Mouse (Mus musculus): ENCODE measurements around the gene Ccdc190. TPM values are rescaled to one million over a fixed set of nuclear protein-coding genes. Genes with fewer than 3 reads are reported as not detected.

Ccdc190 gene
- polyA plus RNA-seq, 1 experiment from 2014 or later = not detected

DNA sequence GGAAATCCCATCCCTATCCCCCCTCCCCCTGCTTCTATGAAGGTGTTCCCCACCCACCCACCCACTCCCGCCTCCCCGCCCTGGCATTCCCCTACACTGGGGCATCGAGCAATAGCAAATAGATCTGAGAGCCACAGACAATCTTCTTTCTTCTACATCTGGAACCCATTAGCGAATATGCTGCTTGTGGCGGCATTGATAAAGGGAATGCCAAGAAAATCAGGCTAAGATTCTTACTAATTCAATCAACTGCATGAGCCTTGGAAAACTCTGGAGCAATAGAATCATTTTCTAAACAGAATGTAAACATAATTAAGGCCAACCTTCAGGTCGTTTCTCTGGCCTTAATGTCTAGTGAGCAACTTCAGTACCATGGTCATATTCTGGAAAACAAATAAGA is 16.9 kb upstream of the Ccdc190 start:
- H3K27ac ChIP-seq = no peak overlapping the region
- H3K4me2 ChIP-seq (replicated peaks) = no peak overlapping the region
- H3K4me1 ChIP-seq (replicated peaks) = peaks cover under 1% of the 10 kb centered on the region; the same call in 1 of the 2 replicates
- WGBS = 80% methylated on average over 6 of the region's 6 CpGs
- ATAC-seq = no peak
- H3K27me3 ChIP-seq (replicated peaks) = no peaks in the 10 kb centered on the region
- H3K9me3 ChIP-seq = no peaks in the 10 kb centered on the region
- H3K36me3 ChIP-seq = no peaks in the 10 kb centered on the region
- no peak overlapping the region for H3K9ac ChIP-seq
- no peak overlapping the region for H3K4me3 ChIP-seq (replicated peaks)

- no peaks in the 10 kb centered on the region for H3K9me3 ChIP-seq
- no peaks in the 10 kb centered on the region for H3K27me3 ChIP-seq (replicated peaks)
- ATAC-seq = peak; percentile 50
- no peak overlapping the region for H3K9ac ChIP-seq
- H3K4me3 ChIP-seq (replicated peaks) = no peak overlapping the region
- 20% methylated on average over 7 of the region's 7 CpGs for WGBS
- H3K36me3 ChIP-seq = no peaks in the 10 kb centered on the region
- no peak overlapping the region for H3K4me2 ChIP-seq (replicated peaks)
- peaks cover 10% of the 10 kb centered on the region for H3K4me1 ChIP-seq (replicated peaks)
- H3K27ac ChIP-seq = peak overlapping the region; percentile 65
Observed at GRCm38 (mm10) chr1:169916659-169917058, 11.8 kb upstream of the Ccdc190 start.

DNA sequence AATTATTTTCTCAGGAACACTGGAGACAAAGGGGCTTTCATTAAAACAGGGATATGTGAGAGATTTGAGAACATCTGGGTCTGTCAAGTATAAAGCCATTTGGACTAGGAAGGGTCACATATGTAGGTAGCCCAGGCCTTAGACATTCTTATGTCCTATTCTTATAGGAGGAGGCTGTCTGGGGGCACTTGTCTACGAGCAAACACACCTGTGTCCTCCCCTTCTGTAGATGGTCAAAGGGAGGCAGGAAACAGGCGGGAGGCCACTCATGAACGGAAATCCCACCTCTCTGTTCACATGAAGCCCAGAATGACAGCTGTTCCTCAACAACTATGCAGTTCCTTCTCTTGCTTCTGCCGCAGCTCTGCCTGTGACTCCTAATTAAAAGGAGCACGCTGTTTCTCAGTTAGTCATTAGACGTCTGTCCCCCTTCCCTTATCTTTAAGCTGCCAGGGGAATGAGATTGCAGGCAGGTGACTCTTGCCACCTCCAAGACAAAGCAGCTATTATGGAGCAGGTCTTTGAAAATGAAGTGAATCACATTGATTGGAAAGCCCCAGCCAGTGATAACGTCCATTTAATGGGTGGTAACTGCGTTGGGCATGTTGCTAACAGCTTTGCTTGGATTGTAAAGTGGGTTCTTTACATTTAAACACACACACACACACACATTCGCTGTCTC is 11.2 kb upstream of the Ccdc190 start:
- H3K9me3 ChIP-seq = no peaks in the 10 kb centered on the region
- H3K4me3 ChIP-seq (replicated peaks) = no peak overlapping the region
- no peak overlapping the region for H3K9ac ChIP-seq
- no peak overlapping the region for H3K4me2 ChIP-seq (replicated peaks)
- H3K36me3 ChIP-seq = no peaks in the 10 kb centered on the region
- H3K27ac ChIP-seq = peak overlapping the region; percentile 65
- H3K27me3 ChIP-seq (replicated peaks) = no peaks in the 10 kb centered on the region
- 37% methylated on average over 9 of the region's 9 CpGs for WGBS
- peak; percentile 64 for ATAC-seq
- H3K4me1 ChIP-seq (replicated peaks) = peaks cover 10% of the 10 kb centered on the region

GRCm38 (mm10) chr1:169917998-169918397 is 10.4 kb upstream of the Ccdc190 start:
- no peaks in the 10 kb centered on the region for H3K27me3 ChIP-seq (replicated peaks)
- ATAC-seq = peak; percentile 50
- no peaks in the 10 kb centered on the region for H3K36me3 ChIP-seq
- no peak overlapping the region for H3K4me2 ChIP-seq (replicated peaks)
- peak overlapping the region; percentile 65 for H3K27ac ChIP-seq
- no peak overlapping the region for H3K9ac ChIP-seq
- H3K9me3 ChIP-seq = no peaks in the 10 kb centered on the region
- H3K4me3 ChIP-seq (replicated peaks) = no peak overlapping the region
- H3K4me1 ChIP-seq (replicated peaks) = peaks cover 10% of the 10 kb centered on the region
- WGBS = 37% methylated on average over 4 of the region's 4 CpGs

DNA sequence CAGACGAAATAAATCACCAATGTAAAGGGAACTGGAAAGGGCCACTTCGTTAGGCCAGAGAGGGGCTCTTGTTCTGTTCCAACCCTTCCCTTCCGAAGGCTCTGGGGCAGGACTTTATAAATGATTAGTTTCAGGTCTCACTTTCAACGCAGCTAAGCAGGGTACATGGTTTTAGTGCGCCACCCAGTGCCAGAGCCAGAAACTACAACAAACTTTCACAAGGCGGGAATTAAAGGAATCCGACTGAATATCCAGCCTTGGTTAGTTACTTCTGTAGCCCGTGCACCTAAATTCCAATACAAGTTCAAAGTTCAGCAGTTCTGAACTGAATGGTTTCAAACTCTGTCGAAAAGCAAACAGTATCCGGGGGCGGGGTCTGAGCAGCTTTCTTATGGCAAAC is 9.2 kb upstream of the Ccdc190 start:
- Histone ChIP-seq H3K27ac (no peak overlapping the region), H3K9me3 (no peaks in the 10 kb centered on the region), H3K27me3 (replicated peaks) (no peaks in the 10 kb centered on the region), H3K9ac (no peak overlapping the region; the same call in 1 of the 2 replicates), H3K4me2 (replicated peaks) (peak overlapping the region; percentile 38; the same call in 1 of the 2 replicates), H3K4me3 (replicated peaks) (no peak overlapping the region), H3K4me1 (replicated peaks) (peaks cover 10% of the 10 kb centered on the region), H3K36me3 (no peaks in the 10 kb centered on the region)
- 3% methylated on average over 11 of the region's 11 CpGs for WGBS
- peak; percentile 37 for ATAC-seq

GRCm38 (mm10) chr1:169921710-169922211 is 6.7 kb upstream of the Ccdc190 start:
- H3K4me1 ChIP-seq (replicated peaks) = peaks cover 8% of the 10 kb centered on the region
- peak overlapping the region; percentile 31 for H3K4me2 ChIP-seq (replicated peaks)
- H3K27me3 ChIP-seq (replicated peaks) = no peaks in the 10 kb centered on the region
- ATAC-seq = peak; percentile 83
- H3K4me3 ChIP-seq (replicated peaks) = no peak overlapping the region
- H3K36me3 ChIP-seq = no peaks in the 10 kb centered on the region
- no peaks in the 10 kb centered on the region for H3K9me3 ChIP-seq
- 22% methylated on average over 8 of the region's 8 CpGs for WGBS
- no peak overlapping the region for H3K9ac ChIP-seq
- peak overlapping the region; percentile 52; the same call in 1 of the 2 replicates for H3K27ac ChIP-seq

DNA sequence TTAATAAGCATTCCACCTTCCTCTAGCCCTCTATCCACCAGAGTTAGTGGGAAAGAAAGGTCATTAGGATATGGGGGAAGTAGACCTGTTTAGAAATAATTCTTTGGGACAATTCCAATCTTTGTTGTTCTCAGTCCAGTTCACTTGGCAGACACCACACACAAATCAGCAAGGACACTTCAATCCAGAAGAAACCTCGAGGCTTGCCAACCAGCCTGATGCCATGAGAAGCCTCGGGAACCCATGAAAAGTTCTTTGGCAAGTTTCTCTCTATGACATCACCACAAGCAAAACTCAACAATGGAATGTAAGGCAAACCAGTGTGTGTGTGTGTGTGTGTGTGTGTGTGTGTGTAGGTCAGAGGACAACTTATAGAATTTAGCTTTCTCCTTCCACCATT is 3.9 kb upstream of the Ccdc190 start:
- Histone ChIP-seq H3K9me3 (no peaks in the 10 kb centered on the region), H3K9ac (no peak overlapping the region), H3K4me2 (replicated peaks) (no peak overlapping the region), H3K36me3 (no peaks in the 10 kb centered on the region), H3K27ac (no peak overlapping the region), H3K4me3 (replicated peaks) (no peak overlapping the region), H3K27me3 (replicated peaks) (no peaks in the 10 kb centered on the region), H3K4me1 (replicated peaks) (no peaks in the 10 kb centered on the region; the same call in 1 of the 2 replicates)
- ATAC-seq = no peak
- WGBS = 79% methylated on average over 2 of the region's 2 CpGs

GRCm38 (mm10) chr1:169927753-169928369 is 587 bp upstream of the Ccdc190 start:
- no peak overlapping the region for H3K4me2 ChIP-seq (replicated peaks)
- 63% methylated on average over 8 of the region's 8 CpGs for WGBS
- H3K9ac ChIP-seq = no peak overlapping the region
- H3K4me3 ChIP-seq (replicated peaks) = no peak overlapping the region
- no peak for ATAC-seq
- H3K36me3 ChIP-seq = no peaks in the 10 kb centered on the region
- H3K4me1 ChIP-seq (replicated peaks) = no peaks in the 10 kb centered on the region; the same call in 1 of the 2 replicates
- no peak overlapping the region for H3K27ac ChIP-seq
- H3K9me3 ChIP-seq = no peaks in the 10 kb centered on the region
- no peaks in the 10 kb centered on the region for H3K27me3 ChIP-seq (replicated peaks)

DNA sequence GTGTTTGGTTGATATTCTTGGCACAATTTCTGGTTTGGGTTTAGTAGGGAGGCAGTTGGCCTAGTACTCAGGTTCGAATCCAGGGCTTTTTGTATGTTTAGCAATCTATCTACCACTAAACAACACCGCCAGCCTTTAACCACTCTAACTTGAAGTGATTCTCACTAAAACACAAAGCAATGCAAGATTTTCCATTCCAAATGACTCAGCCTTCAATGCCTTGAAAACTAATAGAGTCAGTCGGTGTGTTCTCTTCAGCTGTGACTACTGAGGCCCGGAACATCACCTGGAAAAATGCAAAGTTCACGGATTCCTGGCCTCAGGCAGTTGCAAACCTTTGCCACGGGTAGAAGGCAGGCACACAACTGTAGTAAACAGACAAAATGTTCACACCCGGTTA is 3.2 kb downstream of the Ccdc190 start:
- no peak overlapping the region for H3K4me3 ChIP-seq (replicated peaks)
- no peak overlapping the region for H3K4me2 ChIP-seq (replicated peaks)
- H3K9ac ChIP-seq = no peak overlapping the region
- no peaks in the 10 kb centered on the region for H3K27me3 ChIP-seq (replicated peaks)
- H3K9me3 ChIP-seq = no peaks in the 10 kb centered on the region
- no peaks in the 10 kb centered on the region; the same call in 1 of the 2 replicates for H3K4me1 ChIP-seq (replicated peaks)
- WGBS = 74% methylated on average over 7 of the region's 7 CpGs
- no peak for ATAC-seq
- H3K27ac ChIP-seq = no peak overlapping the region
- H3K36me3 ChIP-seq = no peaks in the 10 kb centered on the region

DNA sequence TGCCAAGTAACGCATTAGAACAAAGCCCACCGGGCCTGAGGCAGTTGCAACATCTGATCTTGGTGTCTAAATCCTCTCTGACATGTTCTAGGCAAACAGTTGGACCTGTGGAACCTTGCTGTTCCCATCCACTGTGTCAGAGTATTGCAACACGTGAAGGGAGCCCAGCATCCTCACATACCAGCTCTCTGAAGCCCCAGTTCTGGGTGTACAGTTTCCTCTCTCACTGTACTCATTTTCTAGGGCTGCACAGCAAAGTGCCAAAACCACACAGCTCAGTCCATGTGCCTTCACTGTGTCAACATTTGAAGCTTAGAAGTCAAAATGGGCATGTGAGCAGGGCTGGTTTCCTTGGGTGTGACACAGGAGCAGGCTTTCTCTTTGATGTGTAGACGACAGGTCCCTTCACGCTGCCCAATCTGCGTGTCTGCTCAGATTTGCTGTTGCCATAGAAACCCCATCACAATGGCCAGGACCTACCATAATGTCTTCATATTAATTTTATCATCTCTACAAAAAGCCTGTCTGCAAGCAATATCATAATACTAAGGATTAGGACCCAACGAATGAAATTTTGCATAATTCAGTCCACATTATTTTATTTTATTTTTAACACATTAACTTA is 3.8 kb downstream of the Ccdc190 start:
- Histone ChIP-seq H3K36me3 (no peaks in the 10 kb centered on the region), H3K9ac (no peak overlapping the region), H3K4me1 (replicated peaks) (no peaks in the 10 kb centered on the region; the same call in 1 of the 2 replicates), H3K9me3 (no peaks in the 10 kb centered on the region), H3K27ac (no peak overlapping the region), H3K4me3 (replicated peaks) (no peak overlapping the region), H3K4me2 (replicated peaks) (no peak overlapping the region), H3K27me3 (replicated peaks) (no peaks in the 10 kb centered on the region)
- ATAC-seq = no peak
- WGBS = 80% methylated on average over 7 of the region's 7 CpGs

DNA sequence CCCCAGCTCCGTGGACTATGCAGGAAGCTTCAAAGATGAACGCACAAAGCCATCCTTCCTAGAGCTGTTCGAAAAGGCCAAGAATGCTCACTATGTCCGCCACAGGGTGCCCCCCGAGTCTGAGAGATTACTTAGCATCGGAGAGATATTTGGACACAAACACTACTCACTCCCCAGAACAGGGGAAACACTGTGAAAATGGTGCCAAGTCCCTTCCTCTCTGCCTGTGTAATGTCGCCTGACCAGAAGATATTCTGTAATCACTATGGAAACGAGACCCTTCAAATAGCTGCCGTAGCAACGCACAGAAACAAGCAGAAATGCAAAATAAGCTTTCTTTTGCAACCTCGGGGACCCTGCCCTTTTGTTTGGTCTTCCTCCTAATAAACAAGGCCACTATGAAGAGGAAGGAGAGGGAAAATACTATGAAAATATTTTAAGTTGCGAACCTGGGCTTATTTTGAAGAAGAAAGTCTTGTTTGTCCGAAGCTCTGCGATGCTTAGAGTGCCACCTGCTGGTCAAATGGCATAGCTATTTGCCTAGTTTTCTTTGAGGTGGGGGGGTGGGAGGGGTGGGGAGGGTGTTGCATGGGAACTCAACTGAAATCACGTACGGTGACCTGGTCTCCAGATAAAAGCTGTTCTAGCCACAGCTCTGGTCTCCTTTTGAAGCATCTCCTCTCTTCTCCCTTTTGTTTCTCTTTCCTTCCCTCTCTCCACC is 5.7 kb downstream of the Ccdc190 start:
- H3K4me2 ChIP-seq (replicated peaks) = peak overlapping the region; percentile 20; the same call in 1 of the 2 replicates
- no peaks in the 10 kb centered on the region for H3K36me3 ChIP-seq
- H3K9ac ChIP-seq = no peak overlapping the region
- no peaks in the 10 kb centered on the region for H3K9me3 ChIP-seq
- no peaks in the 10 kb centered on the region for H3K4me1 ChIP-seq (replicated peaks)
- 52% methylated on average over 16 of the region's 16 CpGs for whole genome bisulfite sequencing
- no peak overlapping the region for H3K27ac ChIP-seq
- H3K27me3 ChIP-seq (replicated peaks) = no peaks in the 10 kb centered on the region
- ATAC-seq = no peak
- H3K4me3 ChIP-seq (replicated peaks) = no peak overlapping the region

DNA sequence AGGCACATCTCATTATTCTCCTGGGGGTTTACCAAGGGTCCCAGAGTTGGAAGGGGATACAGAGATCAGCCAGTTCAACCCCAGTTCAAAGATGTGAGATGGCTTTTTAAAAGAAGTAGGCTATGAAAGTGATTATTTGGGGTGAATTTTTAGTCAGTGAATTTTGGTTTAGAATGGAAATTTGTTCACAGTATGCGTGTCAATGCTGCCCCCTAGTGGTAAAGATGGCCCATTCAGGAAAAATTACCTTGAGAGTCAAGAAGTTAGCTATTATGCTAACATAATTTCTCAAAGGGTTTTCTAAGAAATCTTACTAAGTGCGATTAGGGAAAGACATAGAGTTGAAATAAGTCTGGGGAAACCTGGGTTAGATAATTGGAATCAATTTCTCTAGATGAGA is 10.9 kb downstream of the Ccdc190 start:
- no peak for ATAC-seq
- H3K9ac ChIP-seq = no peak overlapping the region
- 4% methylated on average over 2 of the region's 2 CpGs for WGBS
- no peaks in the 10 kb centered on the region for H3K9me3 ChIP-seq
- H3K36me3 ChIP-seq = no peaks in the 10 kb centered on the region
- no peak overlapping the region for H3K4me2 ChIP-seq (replicated peaks)
- no peak overlapping the region for H3K27ac ChIP-seq
- H3K4me3 ChIP-seq (replicated peaks) = no peak overlapping the region
- no peaks in the 10 kb centered on the region for H3K27me3 ChIP-seq (replicated peaks)
- H3K4me1 ChIP-seq (replicated peaks) = no peaks in the 10 kb centered on the region

Data from intestine, embryonic 15.5 days (tissue).